Mouse (Mus musculus): Measurements from ENCODE around the gene Tubg1. TPM values are rescaled to one million over a fixed set of nuclear protein-coding genes. Genes with fewer than 3 reads are reported as not detected.

The Tubg1 gene
- 79.6 and 84.0 TPM in 2 replicates for polyA plus RNA-seq (2015; fragmentation: Nextera tagmentation; extraction: Ambion mirVana)

- WGBS = under 1% methylated on average over 61 of the region's 61 CpGs
- H3K4me1 ChIP-seq (replicated peaks) = peaks cover 49% of the 10 kb centered on the region
Observed at GRCm38 (mm10) chr11:101119761-101120544, at the start of gene Tubg1, which contains the start of gene Retreg3. Tubg1 (plus strand) TSS chr11:101119938. Retreg3 (minus strand) TSS chr11:101119893.

DNA sequence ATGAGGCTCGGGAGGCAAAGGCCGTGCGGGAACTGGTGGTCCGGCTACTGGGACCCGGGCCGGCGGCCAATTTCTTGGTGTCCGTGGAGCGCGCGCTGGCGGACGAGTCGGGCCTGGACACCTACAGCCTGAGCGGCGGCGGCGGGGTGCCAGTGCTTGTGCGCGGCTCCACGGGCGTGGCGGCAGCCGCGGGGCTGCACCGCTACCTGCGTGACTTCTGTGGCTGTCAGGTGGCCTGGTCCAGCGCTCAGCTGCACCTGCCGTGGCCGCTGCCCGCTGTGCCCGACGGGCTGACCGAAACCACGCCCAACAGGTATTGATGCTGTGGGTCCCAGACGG lies 49.6 kb upstream of the Tubg1 start:
- H3K27ac ChIP-seq = peak overlapping the region; percentile 83
- H3K27me3 ChIP-seq = 0 out of 2 replicates have a peak, but pooled peaks cover 12% of the 10 kb centered on the region
- H3K4me2 ChIP-seq = peak overlapping the region; percentile 95
- H3K9ac ChIP-seq = peak overlapping the region; percentile 92
- no peaks in the 10 kb centered on the region for H3K36me3 ChIP-seq
- H3K4me3 ChIP-seq = peak overlapping the region; percentile 81
- H3K9me3 ChIP-seq = no peaks in the 10 kb centered on the region
- peaks cover 29% of the 10 kb centered on the region for H3K4me1 ChIP-seq (replicated peaks)
- peak; percentile 75 for ATAC-seq (ENCODE audit: low FRiP score)
- under 1% methylated on average over 35 of the region's 36 CpGs for WGBS

More at GRCm38 (mm10) chr11:101119761-101120544, at the start of gene Tubg1, which contains the start of gene Retreg3:
- H3K9me3 ChIP-seq = no peaks in the 10 kb centered on the region
- no peaks in the 10 kb centered on the region for H3K27me3 ChIP-seq
- peak within 1 kb of the TSS; percentile 94 for H3K27ac ChIP-seq
- ATAC-seq (ENCODE audit: low FRiP score) = peak; percentile 96
- H3K9ac ChIP-seq = peak within 1 kb of the TSS; percentile 95
- H3K36me3 ChIP-seq = peaks cover 24% of the 10 kb centered on the region
- H3K4me3 ChIP-seq = peak within 1 kb of the TSS; percentile 90
- peak within 1 kb of the TSS; percentile 97 for H3K4me2 ChIP-seq

DNA sequence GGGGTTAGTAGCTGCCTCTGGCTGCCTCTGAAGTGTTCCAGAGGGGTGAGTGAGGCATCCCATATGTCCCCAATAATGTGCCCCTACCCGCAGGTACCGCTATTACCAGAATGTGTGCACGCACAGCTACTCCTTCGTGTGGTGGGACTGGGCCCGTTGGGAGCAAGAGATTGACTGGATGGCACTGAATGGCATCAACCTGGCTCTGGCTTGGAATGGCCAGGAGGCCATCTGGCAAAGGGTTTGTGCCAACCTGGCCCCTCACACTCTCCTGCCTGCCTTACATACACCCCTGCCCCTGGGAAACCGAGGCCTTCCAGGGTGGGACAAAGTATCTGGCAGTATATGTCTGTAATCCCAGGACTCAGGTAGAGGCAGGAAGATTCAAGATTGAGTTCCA lies 48.8 kb upstream of the Tubg1 start:
- no peaks in the 10 kb centered on the region for H3K36me3 ChIP-seq
- ATAC-seq (ENCODE audit: low FRiP score) = no peak
- H3K4me1 ChIP-seq (replicated peaks) = peaks cover 29% of the 10 kb centered on the region
- no peak overlapping the region for H3K27ac ChIP-seq
- peak overlapping the region; percentile 92 for H3K9ac ChIP-seq
- WGBS = 68% methylated on average over 6 of the region's 6 CpGs
- H3K27me3 ChIP-seq = peaks cover 14% of the 10 kb centered on the region; the same call in 1 of the 2 replicates
- H3K4me3 ChIP-seq = peak overlapping the region; percentile 81
- peak overlapping the region; percentile 95 for H3K4me2 ChIP-seq
- H3K9me3 ChIP-seq = no peaks in the 10 kb centered on the region

GRCm38 (mm10) chr11:101071810-101072428 lies 47.8 kb upstream of the Tubg1 start:
- H3K4me3 ChIP-seq = no peak overlapping the region
- H3K27me3 ChIP-seq = peaks cover 24% of the 10 kb centered on the region
- H3K4me1 ChIP-seq (replicated peaks) = peaks cover 22% of the 10 kb centered on the region
- H3K4me2 ChIP-seq = no peak overlapping the region
- H3K9me3 ChIP-seq = no peaks in the 10 kb centered on the region
- H3K36me3 ChIP-seq = peaks cover 7% of the 10 kb centered on the region; the same call in 1 of the 2 replicates
- 72% methylated on average over 14 of the region's 14 CpGs for WGBS
- H3K9ac ChIP-seq = no peak overlapping the region
- H3K27ac ChIP-seq = no peak overlapping the region
- ATAC-seq (ENCODE audit: low FRiP score) = no peak

GRCm38 (mm10) chr11:101078121-101078520 lies 41.6 kb upstream of the Tubg1 start, which contains the start of gene Hsd17b1:
Hsd17b1 (plus strand) TSS chr11:101078411.
- H3K4me1 ChIP-seq (replicated peaks) = peaks cover 17% of the 10 kb centered on the region
- peaks cover 9% of the 10 kb centered on the region; the same call in 1 of the 2 replicates for H3K36me3 ChIP-seq
- peak within 1 kb of the TSS; percentile 15; the same call in 1 of the 2 replicates for H3K4me3 ChIP-seq
- H3K27me3 ChIP-seq = peaks cover 55% of the 10 kb centered on the region
- no peak for ATAC-seq (ENCODE audit: low FRiP score)
- H3K27ac ChIP-seq = no peak within 1 kb of the TSS
- no peaks in the 10 kb centered on the region for H3K9me3 ChIP-seq
- no peak within 1 kb of the TSS for H3K9ac ChIP-seq
- WGBS = 70% methylated on average over 9 of the region's 9 CpGs
- no peak within 1 kb of the TSS for H3K4me2 ChIP-seq

DNA sequence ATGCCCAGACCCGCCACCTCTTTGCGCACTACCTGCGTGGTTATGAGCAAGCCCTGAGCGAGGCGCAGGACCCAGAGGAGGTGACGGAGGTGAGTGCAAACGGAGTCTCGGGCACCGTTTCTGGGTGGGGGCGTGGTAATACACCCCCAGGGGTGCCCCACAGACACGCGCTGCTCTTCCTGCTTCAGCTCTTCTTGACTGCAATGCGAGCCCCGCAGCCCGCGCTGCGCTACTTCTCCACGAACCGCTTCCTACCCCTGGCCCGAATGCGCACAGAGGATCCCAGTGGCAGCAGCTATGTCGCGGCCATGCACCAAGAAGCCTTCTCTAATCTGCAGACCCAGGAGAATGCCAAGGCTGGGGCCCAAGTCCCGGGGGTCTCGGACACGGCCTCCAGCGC lies 40.0 kb upstream of the Tubg1 start:
- Histone ChIP-seq H3K4me3 (peak overlapping the region; percentile 15; the same call in 1 of the 2 replicates), H3K4me1 (replicated peaks) (peaks cover 29% of the 10 kb centered on the region), H3K4me2 (no peak overlapping the region; the same call in 1 of the 2 replicates), H3K9me3 (no peaks in the 10 kb centered on the region), H3K27me3 (peaks cover 55% of the 10 kb centered on the region), H3K27ac (no peak overlapping the region), H3K9ac (peak overlapping the region; percentile 29; the same call in 1 of the 2 replicates), H3K36me3 (peaks cover 9% of the 10 kb centered on the region)
- no peak for ATAC-seq (ENCODE audit: low FRiP score)
- 6% methylated on average over 27 of the region's 27 CpGs for WGBS

GRCm38 (mm10) chr11:101080421-101080820 lies 39.3 kb upstream of the Tubg1 start:
- peaks cover 29% of the 10 kb centered on the region for H3K4me1 ChIP-seq (replicated peaks)
- no peak overlapping the region for H3K4me2 ChIP-seq
- H3K9ac ChIP-seq = no peak overlapping the region
- WGBS = 68% methylated on average over 5 of the region's 5 CpGs
- no peak overlapping the region for H3K27ac ChIP-seq
- H3K4me3 ChIP-seq = no peak overlapping the region
- H3K27me3 ChIP-seq = peaks cover 55% of the 10 kb centered on the region
- H3K9me3 ChIP-seq = no peaks in the 10 kb centered on the region
- peaks cover 9% of the 10 kb centered on the region for H3K36me3 ChIP-seq
- no peak for ATAC-seq (ENCODE audit: low FRiP score)

- peaks cover 46% of the 10 kb centered on the region for H3K27me3 ChIP-seq
- H3K4me2 ChIP-seq = peak overlapping the region; percentile 100
- 5% methylated on average over 10 of the region's 10 CpGs for WGBS
- peak overlapping the region; percentile 70 for H3K4me3 ChIP-seq
- H3K9me3 ChIP-seq = no peaks in the 10 kb centered on the region
- peaks cover 39% of the 10 kb centered on the region for H3K4me1 ChIP-seq (replicated peaks)
- ATAC-seq (ENCODE audit: low FRiP score) = no peak
- H3K27ac ChIP-seq = peak overlapping the region; percentile 92
- peaks cover 12% of the 10 kb centered on the region for H3K36me3 ChIP-seq
- H3K9ac ChIP-seq = peak overlapping the region; percentile 91
Observed at GRCm38 (mm10) chr11:101081659-101082058, 38.1 kb upstream of the Tubg1 start.

- Histone ChIP-seq H3K4me2 (peak within 1 kb of the TSS; percentile 100), H3K4me1 (replicated peaks) (peaks cover 41% of the 10 kb centered on the region), H3K27ac (peak within 1 kb of the TSS; percentile 92), H3K9ac (peak within 1 kb of the TSS; percentile 91), H3K9me3 (no peaks in the 10 kb centered on the region), H3K27me3 (peaks cover 38% of the 10 kb centered on the region), H3K36me3 (peaks cover 7% of the 10 kb centered on the region), H3K4me3 (peak within 1 kb of the TSS; percentile 70)
- peak; percentile 92 for ATAC-seq (ENCODE audit: low FRiP score)
- under 1% methylated on average over 51 of the region's 51 CpGs for WGBS
Observed at GRCm38 (mm10) chr11:101082208-101083082, 37.3 kb upstream of the Tubg1 start, which contains the start of gene Coasy. Coasy (plus strand) TSS chr11:101082565.

DNA sequence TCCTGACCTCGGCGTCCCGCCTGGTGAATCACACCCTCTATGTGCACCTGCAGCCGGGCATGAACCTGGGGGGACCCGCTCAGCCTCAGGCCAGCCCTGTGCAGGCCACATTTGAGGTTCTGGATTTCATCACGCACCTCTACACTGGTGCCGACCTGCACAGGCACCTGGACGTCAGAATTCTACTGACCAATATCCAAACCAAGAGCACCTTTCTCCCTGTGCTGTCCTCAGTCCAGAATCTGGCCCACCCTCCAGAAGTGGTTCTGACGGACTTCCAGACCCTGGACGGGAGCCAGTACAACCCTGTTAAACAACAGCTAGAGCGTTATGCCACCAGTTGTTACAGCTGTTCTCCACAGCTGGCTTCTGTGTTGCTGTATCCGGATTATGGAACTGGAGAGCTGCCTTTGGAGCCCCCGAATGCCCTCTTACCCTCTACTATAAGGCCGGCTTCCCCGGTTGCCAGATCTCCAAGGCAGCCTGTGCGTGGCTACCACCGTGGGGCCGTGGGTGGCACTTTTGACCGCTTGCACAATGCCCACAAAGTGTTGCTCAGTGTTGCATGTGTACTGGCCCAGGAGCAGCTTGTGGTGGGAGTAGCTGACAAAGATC lies 36.5 kb upstream of the Tubg1 start:
- peaks cover 49% of the 10 kb centered on the region for H3K4me1 ChIP-seq (replicated peaks)
- ATAC-seq (ENCODE audit: low FRiP score) = no peak; the same call in 1 of the 2 replicates
- WGBS = 33% methylated on average over 19 of the region's 19 CpGs
- peak overlapping the region; percentile 100 for H3K4me2 ChIP-seq
- H3K27ac ChIP-seq = peak overlapping the region; percentile 92
- peak overlapping the region; percentile 91 for H3K9ac ChIP-seq
- peaks cover 7% of the 10 kb centered on the region for H3K36me3 ChIP-seq
- peak overlapping the region; percentile 70 for H3K4me3 ChIP-seq
- peaks cover 31% of the 10 kb centered on the region for H3K27me3 ChIP-seq
- no peaks in the 10 kb centered on the region for H3K9me3 ChIP-seq

DNA sequence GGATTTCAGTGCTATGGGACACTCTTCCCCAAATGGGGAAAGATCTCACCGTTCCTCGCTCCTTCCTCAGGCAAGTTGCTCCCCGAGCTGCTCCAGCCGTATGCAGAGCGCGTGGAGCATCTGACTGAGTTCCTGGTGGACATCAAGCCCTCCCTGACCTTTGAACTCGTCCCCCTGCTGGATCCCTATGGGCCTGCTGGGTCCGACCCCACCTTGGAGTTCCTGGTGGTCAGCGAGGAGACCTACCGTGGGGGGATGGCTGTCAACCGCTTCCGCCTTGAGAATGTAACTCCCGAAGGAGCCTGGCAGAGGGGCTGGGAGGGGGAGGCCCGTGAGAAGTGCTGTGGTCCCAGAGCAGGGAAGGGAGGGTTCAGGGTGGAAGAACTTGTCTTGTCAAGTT lies 35.5 kb upstream of the Tubg1 start:
- H3K9ac ChIP-seq = no peak overlapping the region; the same call in 1 of the 2 replicates
- peaks cover 55% of the 10 kb centered on the region for H3K4me1 ChIP-seq (replicated peaks)
- no peak overlapping the region for H3K4me2 ChIP-seq
- no peaks in the 10 kb centered on the region for H3K9me3 ChIP-seq
- 86% methylated on average over 14 of the region's 14 CpGs for WGBS
- no peak overlapping the region for H3K27ac ChIP-seq
- no peak for ATAC-seq (ENCODE audit: low FRiP score)
- H3K4me3 ChIP-seq = no peak overlapping the region
- H3K36me3 ChIP-seq = peaks cover 17% of the 10 kb centered on the region
- H3K27me3 ChIP-seq = peaks cover 20% of the 10 kb centered on the region
